Mouse (Mus musculus): Measurements from ENCODE around the gene Slc29a1. TPM values are rescaled to one million over a fixed set of nuclear protein-coding genes. Genes with fewer than 3 reads are reported as not detected.

The Slc29a1 gene
- polyA plus RNA-seq, 1 experiment from 2014 or later: 137 TPM

- H3K4me2 ChIP-seq (ENCODE audit: low read depth, low read length): 0 out of 2 replicates have a peak overlapping the region, but pooled peaks have one; percentile 5
- no peaks in the 10 kb centered on the region; the same call in 1 of the 2 replicates for H3K36me3 ChIP-seq (ENCODE audit: control insufficient read depth, insufficient read depth)
- no peaks in the 10 kb centered on the region for H3K9me3 ChIP-seq (replicated peaks; ENCODE audit: control insufficient read depth, low read length)
- no peaks in the 10 kb centered on the region for H3K27me3 ChIP-seq (ENCODE audit: control insufficient read depth, insufficient read depth, low read length)
- peak overlapping the region; percentile 41; the same call in 1 of the 2 replicates for H3K9ac ChIP-seq (ENCODE audit: low read length)
- ATAC-seq (replicated peaks; ENCODE audit: extremely low read depth, insufficient read depth, low FRiP score): no peak
- 37% methylated on average over 12 of the region's 12 CpGs for WGBS
- H3K4me3 ChIP-seq (ENCODE audit: low read length): no peak overlapping the region
- peaks cover 41% of the 10 kb centered on the region for H3K4me1 ChIP-seq (ENCODE audit: control insufficient read depth, insufficient read depth, low read length)
- peak overlapping the region; percentile 68 for H3K27ac ChIP-seq (ENCODE audit: low read length)
These were observed 18.4 kb downstream of the Slc29a1 start for GRCm38 (mm10) chr17:45580958-45581477.

- no peak for ATAC-seq (replicated peaks; ENCODE audit: extremely low read depth, insufficient read depth, low FRiP score)
- Histone ChIP-seq H3K9me3 (replicated peaks; ENCODE audit: control insufficient read depth, low read length) (no peaks in the 10 kb centered on the region), H3K27ac (ENCODE audit: low read length) (no peak overlapping the region), H3K4me2 (ENCODE audit: low read depth, low read length) (no peak overlapping the region), H3K36me3 (ENCODE audit: control insufficient read depth, insufficient read depth) (no peaks in the 10 kb centered on the region), H3K4me1 (ENCODE audit: control insufficient read depth, insufficient read depth, low read length) (peaks cover 36% of the 10 kb centered on the region), H3K27me3 (ENCODE audit: control insufficient read depth, insufficient read depth, low read length) (no peaks in the 10 kb centered on the region), H3K9ac (ENCODE audit: low read length) (no peak overlapping the region), H3K4me3 (ENCODE audit: low read length) (no peak overlapping the region)
- 88% methylated on average over 4 of the region's 4 CpGs for WGBS
These were observed 19.9 kb downstream of the Slc29a1 start for GRCm38 (mm10) chr17:45579554-45579953.

GRCm38 (mm10) chr17:45578843-45579242 lies 20.6 kb downstream of the Slc29a1 start:
- no peak overlapping the region for H3K4me3 ChIP-seq (ENCODE audit: low read length)
- peaks cover 33% of the 10 kb centered on the region for H3K4me1 ChIP-seq (ENCODE audit: control insufficient read depth, insufficient read depth, low read length)
- H3K4me2 ChIP-seq (ENCODE audit: low read depth, low read length): no peak overlapping the region
- no peaks in the 10 kb centered on the region for H3K36me3 ChIP-seq (ENCODE audit: control insufficient read depth, insufficient read depth)
- H3K9ac ChIP-seq (ENCODE audit: low read length): no peak overlapping the region
- no peaks in the 10 kb centered on the region for H3K9me3 ChIP-seq (replicated peaks; ENCODE audit: control insufficient read depth, low read length)
- no peaks in the 10 kb centered on the region for H3K27me3 ChIP-seq (ENCODE audit: control insufficient read depth, insufficient read depth, low read length)
- ATAC-seq (replicated peaks; ENCODE audit: extremely low read depth, insufficient read depth, low FRiP score): no peak
- WGBS: 75% methylated on average over 7 of the region's 7 CpGs
- peak overlapping the region; percentile 87 for H3K27ac ChIP-seq (ENCODE audit: low read length)

- Histone ChIP-seq H3K36me3 (ENCODE audit: control insufficient read depth, insufficient read depth) (no peaks in the 10 kb centered on the region), H3K27ac (ENCODE audit: low read length) (peak overlapping the region; percentile 87), H3K4me2 (ENCODE audit: low read depth, low read length) (no peak overlapping the region), H3K27me3 (ENCODE audit: control insufficient read depth, insufficient read depth, low read length) (no peaks in the 10 kb centered on the region), H3K4me1 (ENCODE audit: control insufficient read depth, insufficient read depth, low read length) (peaks cover 32% of the 10 kb centered on the region), H3K9me3 (replicated peaks; ENCODE audit: control insufficient read depth, low read length) (no peaks in the 10 kb centered on the region), H3K4me3 (ENCODE audit: low read length) (no peak overlapping the region), H3K9ac (ENCODE audit: low read length) (peak overlapping the region; percentile 14; the same call in 1 of the 2 replicates)
- ATAC-seq (replicated peaks; ENCODE audit: extremely low read depth, insufficient read depth, low FRiP score): no peak
- WGBS: 23% methylated on average over 5 of the region's 5 CpGs
These were observed 21.2 kb downstream of the Slc29a1 start for GRCm38 (mm10) chr17:45578242-45578641.

DNA sequence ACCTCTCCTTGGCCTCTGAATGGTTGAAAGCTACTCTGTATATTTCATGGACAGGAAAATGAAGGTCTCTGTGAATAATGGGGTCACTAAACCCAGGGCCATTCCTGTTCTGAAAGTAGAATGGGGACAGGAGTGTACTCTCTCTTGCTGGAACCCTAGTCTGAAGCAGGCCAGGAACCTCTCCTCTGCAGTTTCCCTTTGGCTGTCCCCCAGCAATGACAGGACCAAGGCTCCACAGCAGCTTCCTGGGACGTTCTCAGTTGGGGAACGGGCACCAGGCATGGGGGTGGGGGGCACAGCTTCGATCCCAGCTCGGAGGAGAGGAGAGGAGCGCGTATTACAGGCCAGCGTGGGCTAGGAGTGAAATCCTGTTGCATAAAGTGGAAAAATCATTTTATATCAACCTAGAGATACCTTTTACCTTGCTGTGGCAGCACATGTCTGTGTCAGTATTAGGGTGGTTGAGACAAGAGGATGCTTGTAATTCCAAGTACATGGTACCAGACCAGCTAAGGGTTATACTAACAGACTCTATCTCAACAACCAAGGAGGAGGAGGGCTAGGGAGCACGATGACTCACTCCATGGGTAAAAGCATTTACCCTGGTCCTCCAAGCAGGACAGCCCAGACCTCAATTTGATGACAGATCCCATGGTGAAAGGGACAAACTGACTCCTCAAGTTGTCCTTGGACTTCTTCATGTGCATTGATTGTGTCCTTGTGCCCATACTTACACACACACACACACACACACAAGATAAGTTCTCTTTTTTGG lies 24.1 kb downstream of the Slc29a1 start:
- Histone ChIP-seq H3K4me1 (ENCODE audit: control insufficient read depth, insufficient read depth, low read length) (peaks cover 37% of the 10 kb centered on the region), H3K27me3 (ENCODE audit: control insufficient read depth, insufficient read depth, low read length) (no peaks in the 10 kb centered on the region), H3K9ac (ENCODE audit: low read length) (peak overlapping the region; percentile 83), H3K36me3 (ENCODE audit: control insufficient read depth, insufficient read depth) (peaks cover 17% of the 10 kb centered on the region), H3K4me3 (ENCODE audit: low read length) (no peak overlapping the region), H3K27ac (ENCODE audit: low read length) (peak overlapping the region; percentile 99), H3K4me2 (ENCODE audit: low read depth, low read length) (peak overlapping the region; percentile 76; the same call in 1 of the 2 replicates), H3K9me3 (replicated peaks; ENCODE audit: control insufficient read depth, low read length) (no peaks in the 10 kb centered on the region)
- 88% methylated on average over 8 of the region's 8 CpGs for WGBS
- no peak for ATAC-seq (replicated peaks; ENCODE audit: extremely low read depth, insufficient read depth, low FRiP score)

GRCm38 (mm10) chr17:45574129-45574761 lies 25.2 kb downstream of the Slc29a1 start:
- peak; percentile 47 for ATAC-seq (replicated peaks; ENCODE audit: extremely low read depth, insufficient read depth, low FRiP score)
- no peaks in the 10 kb centered on the region for H3K9me3 ChIP-seq (replicated peaks; ENCODE audit: control insufficient read depth, low read length)
- no peaks in the 10 kb centered on the region for H3K27me3 ChIP-seq (ENCODE audit: control insufficient read depth, insufficient read depth, low read length)
- H3K4me2 ChIP-seq (ENCODE audit: low read depth, low read length): peak overlapping the region; percentile 76
- peak overlapping the region; percentile 83 for H3K9ac ChIP-seq (ENCODE audit: low read length)
- peak overlapping the region; percentile 100 for H3K4me3 ChIP-seq (ENCODE audit: low read length)
- H3K36me3 ChIP-seq (ENCODE audit: control insufficient read depth, insufficient read depth): peaks cover 27% of the 10 kb centered on the region
- H3K4me1 ChIP-seq (ENCODE audit: control insufficient read depth, insufficient read depth, low read length): peaks cover 41% of the 10 kb centered on the region
- H3K27ac ChIP-seq (ENCODE audit: low read length): peak overlapping the region; percentile 99
- WGBS: 2% methylated on average over 17 of the region's 17 CpGs

- H3K27ac ChIP-seq (ENCODE audit: low read length): peak overlapping the region; percentile 99
- peaks cover 44% of the 10 kb centered on the region for H3K4me1 ChIP-seq (ENCODE audit: control insufficient read depth, insufficient read depth, low read length)
- H3K36me3 ChIP-seq (ENCODE audit: control insufficient read depth, insufficient read depth): peaks cover 32% of the 10 kb centered on the region
- H3K9me3 ChIP-seq (replicated peaks; ENCODE audit: control insufficient read depth, low read length): no peaks in the 10 kb centered on the region
- WGBS: 1% methylated on average over 18 of the region's 18 CpGs
- peak overlapping the region; percentile 100 for H3K4me3 ChIP-seq (ENCODE audit: low read length)
- peak overlapping the region; percentile 76 for H3K4me2 ChIP-seq (ENCODE audit: low read depth, low read length)
- peak overlapping the region; percentile 83 for H3K9ac ChIP-seq (ENCODE audit: low read length)
- H3K27me3 ChIP-seq (ENCODE audit: control insufficient read depth, insufficient read depth, low read length): no peaks in the 10 kb centered on the region
- peak; percentile 73 for ATAC-seq (replicated peaks; ENCODE audit: extremely low read depth, insufficient read depth, low FRiP score)
These were observed 25.7 kb downstream of the Slc29a1 start for GRCm38 (mm10) chr17:45573780-45574123.

GRCm38 (mm10) chr17:45573087-45573779 lies 26.2 kb downstream of the Slc29a1 start, which contains the start of gene Hsp90ab1:
TSS of gene Hsp90ab1 (minus strand) at chr17:45573271.
- no peaks in the 10 kb centered on the region for H3K27me3 ChIP-seq (ENCODE audit: control insufficient read depth, insufficient read depth, low read length)
- under 1% methylated on average over 41 of the region's 41 CpGs for WGBS
- H3K4me1 ChIP-seq (ENCODE audit: control insufficient read depth, insufficient read depth, low read length): peaks cover 39% of the 10 kb centered on the region
- peak within 1 kb of the TSS; percentile 99 for H3K27ac ChIP-seq (ENCODE audit: low read length)
- peak; percentile 79 for ATAC-seq (replicated peaks; ENCODE audit: extremely low read depth, insufficient read depth, low FRiP score)
- peaks cover 37% of the 10 kb centered on the region for H3K36me3 ChIP-seq (ENCODE audit: control insufficient read depth, insufficient read depth)
- H3K4me2 ChIP-seq (ENCODE audit: low read depth, low read length): peak within 1 kb of the TSS; percentile 91
- peak within 1 kb of the TSS; percentile 100 for H3K4me3 ChIP-seq (ENCODE audit: low read length)
- peak within 1 kb of the TSS; percentile 100 for H3K9ac ChIP-seq (ENCODE audit: low read length)
- no peaks in the 10 kb centered on the region for H3K9me3 ChIP-seq (replicated peaks; ENCODE audit: control insufficient read depth, low read length)

All from heart, embryonic 16.5 days (tissue).